Mouse (Mus musculus) testis, postnatal 10 days (tissue): ENCODE results near the gene Gfod1.
A peak's percentile ranks its signal among the peaks of the same experiment; 100 is the strongest.

Experiments
- DNase-seq: peaks from one replicate; pipeline ENCODE4 v3.0.0; 2021; ENCODE audit warnings: low spot score

Gfod1 gene

GRCm38 (mm10) chr13:43230238-43230637 is 73.7 kb downstream of the Gfod1 start:
- DNase-seq: no peak

- DNase-seq: no peak
Measured at GRCm38 (mm10) chr13:43229767-43230166, 74.2 kb downstream of the Gfod1 start.

- DNase-seq: no peak
Measured at GRCm38 (mm10) chr13:43228141-43228540, 75.8 kb downstream of the Gfod1 start.

GRCm38 (mm10) chr13:43226041-43226440 is 77.9 kb downstream of the Gfod1 start:
- no peak for DNase-seq

- no peak for DNase-seq
Measured at GRCm38 (mm10) chr13:43225161-43225560, 78.8 kb downstream of the Gfod1 start.

- DNase-seq: no peak
Measured at GRCm38 (mm10) chr13:43222084-43222483, 81.9 kb downstream of the Gfod1 start.

- DNase-seq: no peak
Measured at GRCm38 (mm10) chr13:43221290-43221689, 82.7 kb downstream of the Gfod1 start.

- DNase-seq: no peak
Measured at GRCm38 (mm10) chr13:43220635-43221034, 83.3 kb downstream of the Gfod1 start.

GRCm38 (mm10) chr13:43218764-43219163 is 85.2 kb downstream of the Gfod1 start:
- no peak for DNase-seq

- DNase-seq: no peak
Measured at GRCm38 (mm10) chr13:43218284-43218683, 85.7 kb downstream of the Gfod1 start.

- no peak for DNase-seq
Measured at GRCm38 (mm10) chr13:43217686-43218085, 86.3 kb downstream of the Gfod1 start.

GRCm38 (mm10) chr13:43217059-43217458 is 86.9 kb downstream of the Gfod1 start:
- DNase-seq: no peak

GRCm38 (mm10) chr13:43215994-43216706 is 87.8 kb downstream of the Gfod1 start:
- DNase-seq: no peak

GRCm38 (mm10) chr13:43215144-43215993 is 88.6 kb downstream of the Gfod1 start:
- DNase-seq: no peak

- no peak for DNase-seq
Measured at GRCm38 (mm10) chr13:43212338-43212737, 91.6 kb downstream of the Gfod1 start.

- no peak for DNase-seq
Measured at GRCm38 (mm10) chr13:43210956-43211355, 93.0 kb downstream of the Gfod1 start.

GRCm38 (mm10) chr13:43209560-43209959 is 94.4 kb downstream of the Gfod1 start:
- no peak for DNase-seq

GRCm38 (mm10) chr13:43208914-43209439 is 95.0 kb downstream of the Gfod1 start:
- DNase-seq: no peak

GRCm38 (mm10) chr13:43206118-43206683 is 97.8 kb downstream of the Gfod1 start:
- no peak for DNase-seq

- no peak for DNase-seq
Measured at GRCm38 (mm10) chr13:43203641-43204040, 100.3 kb downstream of the Gfod1 start.

- no peak for DNase-seq
Measured at GRCm38 (mm10) chr13:43203234-43203633, 100.7 kb downstream of the Gfod1 start.

GRCm38 (mm10) chr13:43202351-43202750 is 101.6 kb downstream of the Gfod1 start:
- DNase-seq: no peak

GRCm38 (mm10) chr13:43201033-43201432 is 102.9 kb downstream of the Gfod1 start:
- DNase-seq: peak; percentile 76
